Mouse (Mus musculus) forebrain, embryonic 14.5 days (tissue): ENCODE data around the gene Sipa1l2. TPM values are rescaled to one million over a fixed set of nuclear protein-coding genes. Genes with fewer than 3 reads are reported as not detected.

Experiments
- ATAC-seq: fragments of 200-750 bp; cut with Nextera tagmentation; 2 replicates; pipeline ENCODE4 v1.8.0; 2017; ENCODE audit warnings: mild to moderate bottlenecking, moderate library complexity
- DNase-seq: peaks from one replicate; pipeline ENCODE4 v3.0.0-alpha.2; 2015; ENCODE audit warnings: low spot score
- H3K27ac ChIP-seq: fragments of 300-500 bp; sonication (generic); 2 replicates; pipeline ENCODE4 v1.5.1; 2014; ENCODE audit warnings: low read depth, mild to moderate bottlenecking, control low read depth, low read length, moderate library complexity
- H3K27me3 ChIP-seq: fragments of 300-500 bp; sonication (generic); replicated peaks from 2 replicates; pipeline ENCODE4 v1.6.1; 2014; ENCODE audit warnings: low read length, control low read depth, mixed read lengths; ENCODE audit not compliant: control insufficient read depth, insufficient read depth
- H3K36me3 ChIP-seq: fragments of 300-500 bp; sonication (generic); 2 replicates; pipeline ENCODE4 v1.6.1; 2014; ENCODE audit warnings: low read length, control low read depth; ENCODE audit not compliant: control insufficient read depth, insufficient read depth
- H3K4me1 ChIP-seq: fragments of 300-500 bp; sonication (generic); 2 replicates; pipeline ENCODE4 v1.6.1; 2014; ENCODE audit warnings: antibody characterized with exemption, low read length, control low read depth; ENCODE audit not compliant: control insufficient read depth, insufficient read depth
- H3K4me2 ChIP-seq: fragments of 300-500 bp; sonication (generic); 2 replicates; pipeline ENCODE4 v1.6.1; 2014; ENCODE audit warnings: mild to moderate bottlenecking, control low read depth, low read length
- H3K4me3 ChIP-seq: fragments of 300-500 bp; sonication (generic); 2 replicates; pipeline ENCODE4 v1.5.1; 2014; ENCODE audit warnings: low read depth, low read length, control low read depth
- H3K9ac ChIP-seq: fragments of 300-500 bp; sonication (generic); 2 replicates; pipeline ENCODE4 v1.6.1; 2014; ENCODE audit warnings: mild to moderate bottlenecking, low read length, control low read depth, moderate library complexity
- H3K9me3 ChIP-seq: fragments of 300-500 bp; sonication (generic); replicated peaks from 2 replicates; pipeline ENCODE4 v1.6.1; 2016; ENCODE audit warnings: low read length, control low read depth, mixed read lengths; ENCODE audit not compliant: control insufficient read depth
- WGBS: fragments of 180-500 bp; shearing (Covaris S2); extraction: QIAGEN DNeasy Blood & Tissue Kit; methylation state at CpG from one replicate; pipeline ENCODE4 v1.1.7; 2014; 5-methylcytosine and 5-hydroxymethylcytosine counted together
- polyA plus RNA-seq: library from polyadenylated mRNA; unstranded; fragments of >200 nt; fragmentation: Nextera tagmentation; extraction: Ambion mirVana; gene quantifications from 2 replicates; pipeline ENCODE4 v1.2.1, GENCODE M21; 2014

Gene Sipa1l2
- polyA plus RNA-seq, 1 experiment from 2014 or later: 15.5 TPM

DNA sequence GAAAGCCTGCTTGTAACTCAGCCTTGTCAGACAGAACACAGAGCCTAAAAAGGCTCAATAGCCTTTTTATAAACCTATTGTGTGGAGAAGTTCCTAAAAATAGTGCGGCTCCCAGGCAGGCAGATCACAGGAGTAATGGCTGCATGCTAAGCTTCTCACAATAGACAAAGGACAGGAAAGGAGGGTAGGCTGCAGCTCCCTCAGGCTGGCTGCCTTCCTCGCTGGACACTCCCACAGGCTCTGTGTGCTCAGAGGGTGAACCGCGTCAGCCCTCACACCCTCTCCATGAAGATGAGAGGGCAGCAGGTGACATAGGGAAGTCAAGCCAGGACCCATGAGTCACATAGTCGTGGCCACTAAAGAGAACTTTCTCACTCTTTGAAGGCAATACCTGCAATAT, 55.7 kb downstream of the Sipa1l2 start:
- no peaks in the 10 kb centered on the region for H3K36me3 ChIP-seq
- H3K9ac ChIP-seq: peak overlapping the region; percentile 9; the same call in 1 of the 2 replicates
- WGBS: 7% methylated on average over 5 of the region's 5 CpGs
- peaks cover 39% of the 10 kb centered on the region for H3K4me1 ChIP-seq
- H3K27ac ChIP-seq: peak overlapping the region; percentile 56
- H3K27me3 ChIP-seq: no peaks in the 10 kb centered on the region
- H3K4me3 ChIP-seq: no peak overlapping the region
- H3K4me2 ChIP-seq: no peak overlapping the region
- no peaks in the 10 kb centered on the region for H3K9me3 ChIP-seq
- ATAC-seq (peak; percentile 38; the same call in 1 of the 2 replicates), DNase-seq (peak; percentile 57)

DNA sequence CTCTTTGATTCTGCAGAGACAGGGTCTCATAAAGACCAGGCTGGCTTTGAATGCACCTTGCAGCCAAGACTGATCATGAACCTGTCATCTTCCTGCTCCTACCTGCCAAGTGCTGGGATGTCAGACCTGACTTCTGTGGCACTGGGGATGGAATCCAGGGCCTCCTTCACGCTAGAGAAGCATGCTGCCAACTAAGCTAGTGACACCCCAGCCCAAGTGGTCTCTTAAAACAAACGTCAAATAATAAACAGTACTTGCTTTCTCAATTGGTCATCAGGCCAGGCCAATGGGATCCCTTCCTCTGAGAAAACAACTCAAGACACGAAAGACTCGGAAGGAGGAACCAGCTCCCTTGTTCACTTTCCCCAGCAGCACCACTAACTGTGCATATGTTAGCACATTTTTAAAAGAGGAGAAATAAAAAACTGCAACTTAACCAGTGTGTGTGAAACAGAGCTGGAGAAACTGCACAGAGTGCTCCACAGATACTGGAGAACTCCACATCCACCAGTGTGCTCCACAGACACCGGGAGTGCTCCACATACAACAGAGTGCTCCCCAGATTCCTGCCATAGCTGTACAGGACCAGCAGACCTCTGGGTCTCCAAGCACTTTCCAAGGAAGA, 56.3 kb downstream of the Sipa1l2 start:
- Histone ChIP-seq H3K4me2 (no peak overlapping the region), H3K9ac (no peak overlapping the region; the same call in 1 of the 2 replicates)
- no peak for ATAC-seq

DNA sequence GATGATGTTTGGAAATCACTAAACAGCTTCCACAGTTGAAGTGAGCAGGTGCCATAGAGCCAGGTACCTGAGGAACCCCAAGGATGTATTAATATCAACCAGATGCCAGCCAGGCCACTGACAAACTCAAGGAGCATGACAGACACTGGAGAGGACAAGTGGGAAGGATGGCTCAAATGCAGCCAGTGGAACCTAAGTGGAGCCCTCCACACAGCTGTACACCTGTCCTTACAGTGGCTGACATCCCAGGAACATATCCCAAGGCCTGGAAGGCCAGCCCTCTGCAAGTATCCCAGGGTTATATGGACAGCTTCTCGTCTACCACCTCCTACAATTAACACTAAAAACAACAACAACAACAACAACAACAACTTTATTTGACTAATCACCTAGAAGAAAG, 57.0 kb downstream of the Sipa1l2 start:
- H3K4me1 ChIP-seq: peaks cover 39% of the 10 kb centered on the region
- 82% methylated on average over 1 of the region's 1 CpGs for WGBS

More for the DNA sequence above, 56.3 kb downstream of the Sipa1l2 start:
- no peaks in the 10 kb centered on the region for H3K27me3 ChIP-seq
- no peaks in the 10 kb centered on the region for H3K9me3 ChIP-seq
- whole genome bisulfite sequencing: 51% methylated on average over 5 of the region's 5 CpGs
- no peak for DNase-seq
- peak overlapping the region; percentile 56 for H3K27ac ChIP-seq
- no peak overlapping the region for H3K4me3 ChIP-seq
- no peaks in the 10 kb centered on the region for H3K36me3 ChIP-seq
- peaks cover 39% of the 10 kb centered on the region for H3K4me1 ChIP-seq

DNA sequence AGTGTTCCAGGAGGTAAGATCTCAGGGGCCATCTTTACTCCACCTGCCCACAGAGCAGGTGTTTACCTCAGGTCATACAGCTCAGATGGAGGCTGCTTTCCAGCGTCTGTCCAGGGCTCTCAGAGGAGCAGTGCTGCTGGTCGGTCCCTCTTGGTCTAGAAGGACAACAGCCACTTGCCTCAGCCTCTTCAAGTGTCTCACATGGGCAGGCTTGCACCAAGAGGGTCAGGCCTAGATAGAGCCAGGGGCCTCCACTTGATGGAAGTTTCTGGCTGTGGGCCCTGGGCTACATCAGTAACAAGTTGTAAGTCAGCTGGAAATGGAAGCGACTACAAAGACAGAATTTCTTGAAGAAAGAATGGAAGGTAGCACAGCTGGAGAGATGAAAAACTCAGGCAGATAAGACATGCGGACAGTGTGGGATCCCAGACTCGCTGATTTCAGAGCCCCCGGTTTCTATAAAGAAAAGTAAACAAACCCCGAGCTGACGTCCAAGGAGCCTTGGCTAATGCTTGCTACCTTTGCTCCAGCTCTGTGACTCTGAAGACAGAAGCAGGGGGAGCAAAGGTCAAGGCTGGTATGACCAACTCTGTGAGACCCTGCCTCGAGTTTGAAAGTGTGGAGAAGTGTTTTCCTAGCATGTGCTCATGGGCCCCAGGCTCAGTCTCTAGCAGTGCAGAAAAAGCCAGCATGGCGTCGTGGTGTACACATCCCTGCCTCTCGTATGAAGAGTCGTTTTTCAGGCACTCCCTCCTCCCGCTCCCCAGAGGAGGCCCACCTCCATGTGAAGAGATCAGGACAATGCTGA, 58.5 kb downstream of the Sipa1l2 start:
- H3K36me3 ChIP-seq: no peaks in the 10 kb centered on the region
- DNase-seq (no peak), ATAC-seq (no peak)
- H3K4me1 ChIP-seq: peaks cover 44% of the 10 kb centered on the region
- WGBS: 76% methylated on average over 14 of the region's 14 CpGs
- H3K27me3 ChIP-seq: no peaks in the 10 kb centered on the region
- no peak overlapping the region for H3K9ac ChIP-seq
- no peak overlapping the region for H3K4me2 ChIP-seq
- H3K9me3 ChIP-seq: no peaks in the 10 kb centered on the region
- no peak overlapping the region for H3K27ac ChIP-seq
- no peak overlapping the region for H3K4me3 ChIP-seq

More for the DNA sequence above, 57.0 kb downstream of the Sipa1l2 start:
- ATAC-seq (no peak), DNase-seq (no peak)
- H3K9ac ChIP-seq: no peak overlapping the region
- H3K36me3 ChIP-seq: no peaks in the 10 kb centered on the region
- H3K27ac ChIP-seq: no peak overlapping the region
- H3K9me3 ChIP-seq: no peaks in the 10 kb centered on the region
- no peak overlapping the region for H3K4me2 ChIP-seq
- no peaks in the 10 kb centered on the region for H3K27me3 ChIP-seq
- H3K4me3 ChIP-seq: no peak overlapping the region

DNA sequence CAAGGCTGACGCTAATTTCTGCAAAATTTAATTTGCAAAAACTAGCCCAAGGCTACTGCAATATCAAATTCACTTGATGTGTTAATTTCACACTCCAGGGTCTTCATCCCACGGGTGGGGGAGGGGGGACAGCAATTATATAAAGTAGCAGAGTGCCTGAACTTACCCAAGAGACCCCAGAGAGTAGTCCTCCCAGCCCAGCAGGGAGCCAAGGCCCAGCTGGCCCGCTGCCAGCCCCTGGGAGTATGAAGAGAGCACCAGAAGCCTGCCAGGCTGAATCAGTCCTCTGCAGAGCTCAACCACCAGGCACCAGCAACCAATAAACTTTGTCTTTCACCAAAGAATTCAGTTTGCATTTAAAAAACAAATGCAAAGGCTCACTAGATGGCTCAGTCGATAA, 59.8 kb downstream of the Sipa1l2 start:
- Histone ChIP-seq H3K4me3 (no peak overlapping the region), H3K36me3 (no peaks in the 10 kb centered on the region), H3K9ac (no peak overlapping the region), H3K27ac (peak overlapping the region; percentile 15; the same call in 1 of the 2 replicates), H3K27me3 (no peaks in the 10 kb centered on the region), H3K4me1 (peaks cover 57% of the 10 kb centered on the region), H3K9me3 (no peaks in the 10 kb centered on the region), H3K4me2 (no peak overlapping the region)
- 8% methylated on average over 4 of the region's 4 CpGs for WGBS
- DNase-seq (peak; percentile 79), ATAC-seq (peak; percentile 74)

DNA sequence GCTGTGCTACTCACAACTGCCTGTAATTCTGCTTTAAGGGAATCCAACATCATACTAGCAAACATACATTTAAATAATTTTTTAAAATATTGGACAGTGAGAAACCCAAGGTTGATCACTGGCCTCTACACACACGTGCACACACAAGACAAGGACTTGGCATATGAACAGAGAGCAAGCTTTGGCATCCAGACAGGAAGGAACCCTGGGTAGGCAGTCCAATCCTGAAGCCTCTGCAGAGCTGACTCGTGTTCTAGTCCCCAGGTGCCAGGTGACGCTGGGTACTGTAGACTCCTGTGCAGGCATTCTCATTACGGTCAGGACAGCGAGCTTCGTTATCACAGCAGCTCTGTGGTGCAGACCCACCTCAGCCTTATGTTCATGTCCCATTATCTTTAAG, 60.4 kb downstream of the Sipa1l2 start:
- Histone ChIP-seq H3K4me2 (no peak overlapping the region), H3K27me3 (no peaks in the 10 kb centered on the region), H3K4me3 (no peak overlapping the region), H3K27ac (no peak overlapping the region), H3K9ac (no peak overlapping the region), H3K4me1 (peaks cover 61% of the 10 kb centered on the region), H3K36me3 (no peaks in the 10 kb centered on the region), H3K9me3 (no peaks in the 10 kb centered on the region)
- WGBS: 45% methylated on average over 6 of the region's 6 CpGs
- no peak for ATAC-seq
- no peak for DNase-seq

DNA sequence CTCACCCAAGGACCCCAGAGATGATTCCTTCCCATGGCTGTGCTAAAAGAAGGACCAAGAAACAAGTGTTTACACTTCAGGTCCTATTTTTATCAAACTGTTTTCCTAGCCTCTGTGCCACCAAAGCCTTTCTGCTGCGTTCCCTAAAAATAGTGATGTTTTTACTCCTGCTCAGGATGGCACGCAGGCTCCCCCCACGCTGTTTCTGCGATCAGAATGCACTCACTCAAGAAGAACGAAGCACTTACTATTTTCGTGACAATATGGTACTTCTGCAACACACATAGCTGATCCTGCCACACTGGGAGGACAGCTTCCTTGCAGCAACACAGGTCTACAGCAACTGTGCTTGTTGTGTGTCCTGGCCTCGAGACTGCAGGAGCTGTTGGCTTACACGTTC, 62.3 kb downstream of the Sipa1l2 start:
- ATAC-seq (no peak), DNase-seq (no peak)
- peaks cover 53% of the 10 kb centered on the region for H3K4me1 ChIP-seq
- no peak overlapping the region for H3K9ac ChIP-seq
- H3K9me3 ChIP-seq: no peaks in the 10 kb centered on the region
- 77% methylated on average over 8 of the region's 8 CpGs for WGBS
- H3K27ac ChIP-seq: no peak overlapping the region
- no peak overlapping the region for H3K4me2 ChIP-seq
- H3K36me3 ChIP-seq: no peaks in the 10 kb centered on the region
- H3K27me3 ChIP-seq: no peaks in the 10 kb centered on the region
- H3K4me3 ChIP-seq: no peak overlapping the region

DNA sequence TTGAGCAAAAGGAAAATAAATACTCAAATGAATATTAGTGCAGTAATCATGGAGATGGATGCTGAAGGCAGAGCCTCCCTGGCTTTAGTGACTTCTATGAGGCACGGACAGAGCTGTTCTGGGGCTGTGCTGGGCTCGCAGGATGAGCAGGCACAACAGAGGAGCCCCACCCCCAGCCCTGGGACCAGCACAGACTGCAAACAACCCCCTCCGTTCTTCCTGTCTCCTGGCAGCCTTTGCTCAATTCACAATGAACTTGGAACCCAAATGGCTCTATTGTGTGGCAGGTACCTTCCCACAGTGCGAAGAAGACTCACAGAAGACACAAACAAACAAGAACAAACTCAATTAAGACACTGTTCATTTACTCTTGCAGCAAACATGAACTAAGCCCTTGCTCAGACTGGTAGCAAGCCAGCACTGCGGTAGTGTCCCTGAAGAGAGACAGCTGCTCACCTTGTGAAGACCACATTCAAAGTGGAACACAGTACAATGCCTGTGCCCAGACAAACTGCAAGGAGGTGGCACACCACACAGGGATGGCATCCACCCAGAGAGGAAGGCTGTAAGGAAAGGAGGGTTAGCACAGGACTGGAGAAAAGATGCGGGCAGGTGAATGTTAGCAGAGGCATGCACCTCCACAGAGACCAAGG, 64.9 kb downstream of the Sipa1l2 start:
- no peaks in the 10 kb centered on the region for H3K27me3 ChIP-seq
- 0 out of 2 replicates have a peak, but pooled peaks cover 2% of the 10 kb centered on the region for H3K36me3 ChIP-seq
- no peaks in the 10 kb centered on the region for H3K9me3 ChIP-seq
- H3K4me2 ChIP-seq: no peak overlapping the region
- no peak for DNase-seq
- 28% methylated on average over 6 of the region's 6 CpGs for WGBS
- no peak overlapping the region for H3K27ac ChIP-seq
- H3K4me1 ChIP-seq: peaks cover 38% of the 10 kb centered on the region
- H3K4me3 ChIP-seq: no peak overlapping the region
- H3K9ac ChIP-seq: no peak overlapping the region
- no peak for ATAC-seq
